Mouse (Mus musculus) cerebellum, adult (tissue): Measurements from ENCODE around the gene Slc22a13.

Experiments used
- ATAC-seq: cut with Nextera tagmentation; 2 replicates; pipeline ENCODE4 v1.9.2; 2017; ENCODE audit warnings: mild to moderate bottlenecking, moderate library complexity, mixed read lengths; ENCODE audit not compliant: insufficient number of reproducible peaks, low FRiP score, low TSS enrichment

The Slc22a13 gene

DNA sequence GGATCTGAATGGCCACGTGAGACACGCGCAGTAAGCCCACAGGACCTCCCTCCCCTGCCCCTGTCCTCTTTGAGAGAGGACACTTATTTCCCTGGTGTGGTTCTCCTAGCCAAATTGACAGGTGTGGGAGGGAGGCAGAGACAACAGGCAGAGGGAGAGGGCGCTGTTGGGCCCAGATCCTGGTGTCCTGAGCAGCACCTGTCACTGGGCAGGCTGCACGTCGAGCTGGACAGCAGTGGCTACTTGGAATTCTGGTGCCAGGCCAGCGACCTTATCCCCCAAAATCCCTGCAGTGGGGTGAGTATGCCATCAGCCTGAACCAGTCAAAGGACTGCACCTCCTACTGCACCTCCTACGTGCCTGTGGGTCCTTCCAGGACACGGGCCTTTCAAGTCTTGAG lies 65.5 kb downstream of the Slc22a13 start:
- no peak for ATAC-seq
